Mouse (Mus musculus): ENCODE results near the gene Acbd7. TPM values are rescaled to one million over a fixed set of nuclear protein-coding genes. Genes with fewer than 3 reads are reported as not detected.

Gene Acbd7
- 1.2 and 1.3 TPM in 2 replicates for polyA plus RNA-seq (2015; fragmentation: Nextera tagmentation; extraction: Ambion mirVana)

- H3K27me3 ChIP-seq (replicated peaks; ENCODE audit: control insufficient read depth, insufficient read depth, low read length): peaks cover 5% of the 10 kb centered on the region
- H3K4me1 ChIP-seq (replicated peaks; ENCODE audit: control insufficient read depth, insufficient read depth, low read length): peaks cover 23% of the 10 kb centered on the region
- H3K4me3 ChIP-seq (replicated peaks; ENCODE audit: low read length): peak within 1 kb of the TSS; percentile 29
- 2% methylated on average over 20 of the region's 20 CpGs for WGBS
- H3K27ac ChIP-seq (ENCODE audit: low read length): no peak within 1 kb of the TSS
- H3K36me3 ChIP-seq (ENCODE audit: control insufficient read depth, insufficient read depth): no peaks in the 10 kb centered on the region
- H3K9me3 ChIP-seq (ENCODE audit: control insufficient read depth, low read length): no peaks in the 10 kb centered on the region
- H3K9ac ChIP-seq (replicated peaks; ENCODE audit: low read depth, low read length): no peak within 1 kb of the TSS
- peak; percentile 14; the same call in 1 of the 2 replicates for ATAC-seq
- H3K4me2 ChIP-seq (ENCODE audit: low read length): peak within 1 kb of the TSS; percentile 55
Observed at GRCm38 (mm10) chr2:3335611-3336301, at the start of gene Acbd7. TSS of gene Acbd7 (plus strand) at chr2:3336168.

- Histone ChIP-seq H3K27me3 (replicated peaks; ENCODE audit: control insufficient read depth, insufficient read depth, low read length) (no peaks in the 10 kb centered on the region), H3K4me1 (replicated peaks; ENCODE audit: control insufficient read depth, insufficient read depth, low read length) (peaks cover 17% of the 10 kb centered on the region), H3K9me3 (ENCODE audit: control insufficient read depth, low read length) (no peaks in the 10 kb centered on the region), H3K4me3 (replicated peaks; ENCODE audit: low read length) (no peak overlapping the region), H3K4me2 (ENCODE audit: low read length) (no peak overlapping the region; the same call in 1 of the 2 replicates), H3K36me3 (ENCODE audit: control insufficient read depth, insufficient read depth) (no peaks in the 10 kb centered on the region), H3K9ac (replicated peaks; ENCODE audit: low read depth, low read length) (no peak overlapping the region), H3K27ac (ENCODE audit: low read length) (no peak overlapping the region)
- ATAC-seq: no peak
- WGBS: 83% methylated on average over 2 of the region's 2 CpGs
Observed at GRCm38 (mm10) chr2:3286243-3286642, 49.7 kb upstream of the Acbd7 start.

- Histone ChIP-seq H3K9ac (replicated peaks; ENCODE audit: low read depth, low read length) (no peak overlapping the region), H3K27ac (ENCODE audit: low read length) (no peak overlapping the region), H3K36me3 (ENCODE audit: control insufficient read depth, insufficient read depth) (no peaks in the 10 kb centered on the region), H3K4me2 (ENCODE audit: low read length) (no peak overlapping the region), H3K4me3 (replicated peaks; ENCODE audit: low read length) (no peak overlapping the region), H3K4me1 (replicated peaks; ENCODE audit: control insufficient read depth, insufficient read depth, low read length) (peaks cover 11% of the 10 kb centered on the region), H3K9me3 (ENCODE audit: control insufficient read depth, low read length) (no peaks in the 10 kb centered on the region), H3K27me3 (replicated peaks; ENCODE audit: control insufficient read depth, insufficient read depth, low read length) (no peaks in the 10 kb centered on the region)
- 88% methylated on average over 1 of the region's 1 CpGs for WGBS
- no peak for ATAC-seq
Observed at GRCm38 (mm10) chr2:3289581-3289980, 46.4 kb upstream of the Acbd7 start.

- Histone ChIP-seq H3K4me2 (ENCODE audit: low read length) (no peak overlapping the region), H3K27me3 (replicated peaks; ENCODE audit: control insufficient read depth, insufficient read depth, low read length) (no peaks in the 10 kb centered on the region)
Observed at GRCm38 (mm10) chr2:3292170-3292569, 43.8 kb upstream of the Acbd7 start.

GRCm38 (mm10) chr2:3295826-3296225 is 40.1 kb upstream of the Acbd7 start:
- no peaks in the 10 kb centered on the region for H3K9me3 ChIP-seq (ENCODE audit: control insufficient read depth, low read length)
- no peak for ATAC-seq
- WGBS: 96% methylated on average over 7 of the region's 7 CpGs
- no peak overlapping the region for H3K9ac ChIP-seq (replicated peaks; ENCODE audit: low read depth, low read length)
- H3K4me1 ChIP-seq (replicated peaks; ENCODE audit: control insufficient read depth, insufficient read depth, low read length): no peaks in the 10 kb centered on the region
- H3K27ac ChIP-seq (ENCODE audit: low read length): no peak overlapping the region
- H3K36me3 ChIP-seq (ENCODE audit: control insufficient read depth, insufficient read depth): no peaks in the 10 kb centered on the region
- H3K4me3 ChIP-seq (replicated peaks; ENCODE audit: low read length): no peak overlapping the region
- H3K27me3 ChIP-seq (replicated peaks; ENCODE audit: control insufficient read depth, insufficient read depth, low read length): no peaks in the 10 kb centered on the region
- H3K4me2 ChIP-seq (ENCODE audit: low read length): no peak overlapping the region

More at GRCm38 (mm10) chr2:3292170-3292569, 43.8 kb upstream of the Acbd7 start:
- H3K4me1 ChIP-seq (replicated peaks; ENCODE audit: control insufficient read depth, insufficient read depth, low read length): peaks cover 2% of the 10 kb centered on the region; the same call in 1 of the 2 replicates
- H3K9me3 ChIP-seq (ENCODE audit: control insufficient read depth, low read length): no peaks in the 10 kb centered on the region
- no peak overlapping the region for H3K9ac ChIP-seq (replicated peaks; ENCODE audit: low read depth, low read length)
- no peaks in the 10 kb centered on the region for H3K36me3 ChIP-seq (ENCODE audit: control insufficient read depth, insufficient read depth)
- 89% methylated on average over 1 of the region's 1 CpGs for WGBS
- no peak for ATAC-seq
- H3K4me3 ChIP-seq (replicated peaks; ENCODE audit: low read length): no peak overlapping the region
- no peak overlapping the region for H3K27ac ChIP-seq (ENCODE audit: low read length)

GRCm38 (mm10) chr2:3305426-3306025 is 30.4 kb upstream of the Acbd7 start:
- no peak overlapping the region for H3K4me3 ChIP-seq (replicated peaks; ENCODE audit: low read length)
- no peak overlapping the region for H3K9ac ChIP-seq (replicated peaks; ENCODE audit: low read depth, low read length)
- 85% methylated on average over 3 of the region's 3 CpGs for WGBS
- H3K9me3 ChIP-seq (ENCODE audit: control insufficient read depth, low read length): no peaks in the 10 kb centered on the region
- no peak for ATAC-seq
- no peak overlapping the region for H3K4me2 ChIP-seq (ENCODE audit: low read length)
- H3K27ac ChIP-seq (ENCODE audit: low read length): no peak overlapping the region
- peaks cover 9% of the 10 kb centered on the region; the same call in 1 of the 2 replicates for H3K36me3 ChIP-seq (ENCODE audit: control insufficient read depth, insufficient read depth)
- H3K27me3 ChIP-seq (replicated peaks; ENCODE audit: control insufficient read depth, insufficient read depth, low read length): no peaks in the 10 kb centered on the region
- no peaks in the 10 kb centered on the region for H3K4me1 ChIP-seq (replicated peaks; ENCODE audit: control insufficient read depth, insufficient read depth, low read length)

GRCm38 (mm10) chr2:3323132-3323531 is 12.8 kb upstream of the Acbd7 start:
- Histone ChIP-seq H3K4me3 (replicated peaks; ENCODE audit: low read length) (no peak overlapping the region), H3K9me3 (ENCODE audit: control insufficient read depth, low read length) (no peaks in the 10 kb centered on the region), H3K4me2 (ENCODE audit: low read length) (no peak overlapping the region), H3K27ac (ENCODE audit: low read length) (no peak overlapping the region), H3K4me1 (replicated peaks; ENCODE audit: control insufficient read depth, insufficient read depth, low read length) (no peaks in the 10 kb centered on the region), H3K27me3 (replicated peaks; ENCODE audit: control insufficient read depth, insufficient read depth, low read length) (no peaks in the 10 kb centered on the region), H3K36me3 (ENCODE audit: control insufficient read depth, insufficient read depth) (peaks cover 36% of the 10 kb centered on the region), H3K9ac (replicated peaks; ENCODE audit: low read depth, low read length) (no peak overlapping the region)
- 89% methylated on average over 2 of the region's 2 CpGs for WGBS
- no peak for ATAC-seq

- 94% methylated on average over 7 of the region's 7 CpGs for WGBS
Observed at GRCm38 (mm10) chr2:3324381-3325130, 11.4 kb upstream of the Acbd7 start.

GRCm38 (mm10) chr2:3326547-3326946 is 9.4 kb upstream of the Acbd7 start:
- WGBS: 89% methylated on average over 1 of the region's 1 CpGs

More at GRCm38 (mm10) chr2:3324381-3325130, 11.4 kb upstream of the Acbd7 start:
- no peak overlapping the region for H3K4me3 ChIP-seq (replicated peaks; ENCODE audit: low read length)
- no peaks in the 10 kb centered on the region for H3K4me1 ChIP-seq (replicated peaks; ENCODE audit: control insufficient read depth, insufficient read depth, low read length)
- H3K9me3 ChIP-seq (ENCODE audit: control insufficient read depth, low read length): no peaks in the 10 kb centered on the region
- ATAC-seq: no peak
- peaks cover 42% of the 10 kb centered on the region for H3K36me3 ChIP-seq (ENCODE audit: control insufficient read depth, insufficient read depth)
- H3K9ac ChIP-seq (replicated peaks; ENCODE audit: low read depth, low read length): no peak overlapping the region
- no peak overlapping the region for H3K27ac ChIP-seq (ENCODE audit: low read length)
- no peak overlapping the region for H3K4me2 ChIP-seq (ENCODE audit: low read length)
- no peaks in the 10 kb centered on the region for H3K27me3 ChIP-seq (replicated peaks; ENCODE audit: control insufficient read depth, insufficient read depth, low read length)

More at GRCm38 (mm10) chr2:3326547-3326946, 9.4 kb upstream of the Acbd7 start:
- Histone ChIP-seq H3K4me1 (replicated peaks; ENCODE audit: control insufficient read depth, insufficient read depth, low read length) (peaks cover 9% of the 10 kb centered on the region), H3K4me3 (replicated peaks; ENCODE audit: low read length) (no peak overlapping the region), H3K4me2 (ENCODE audit: low read length) (no peak overlapping the region), H3K27ac (ENCODE audit: low read length) (no peak overlapping the region), H3K9me3 (ENCODE audit: control insufficient read depth, low read length) (no peaks in the 10 kb centered on the region), H3K36me3 (ENCODE audit: control insufficient read depth, insufficient read depth) (peaks cover 36% of the 10 kb centered on the region), H3K9ac (replicated peaks; ENCODE audit: low read depth, low read length) (no peak overlapping the region), H3K27me3 (replicated peaks; ENCODE audit: control insufficient read depth, insufficient read depth, low read length) (no peaks in the 10 kb centered on the region)
- ATAC-seq: no peak

All from forebrain, embryonic 16.5 days (tissue).